Mouse (Mus musculus) heart, postnatal 14 days (tissue): ENCODE measurements around the gene Slpi. TPM values are rescaled to one million over a fixed set of nuclear protein-coding genes. Genes with fewer than 3 reads are reported as not detected.
"Not testable (repeated sequence)": the region's sequence is repeated elsewhere in the genome, so short reads cannot be mapped to it uniquely, and the experiment has no call there.

ENCODE experiments used
- DNase-seq, 2 experiments: peaks; one replicate each; pipeline ENCODE4 v3.0.0; 2021 to 2022
- intact Hi-C: fragments of 180-260 bp; cut with DNase I; formaldehyde crosslinking; loops from one replicate; pipeline ENCODE4 v1.15.1; 2025
- microRNA-seq, 2 experiments: library from miRNA; unstranded; fragments of <30 nt; microRNA quantifications; one replicate each; pipeline ENCODE4 v1.2.0; 2021 to 2022
- total RNA-seq, 2 experiments: library from RNA; stranded (reverse); gene quantifications; 2 replicates each; pipeline ENCODE4 v1.2.3; 2021

Slpi gene
- total RNA-seq, 2 experiments from 2014 or later = 1.4 to 3.6 TPM

GRCm38 (mm10) chr2:164347697-164348096, 41.2 kb downstream of the Slpi start:
- intact Hi-C loops = loop anchor here (5.0 kb wide), 1 partner anchor 245 kb away; no protein-coding TSS in a partner anchor
- DNase-seq = not testable (repeated sequence)

DNA sequence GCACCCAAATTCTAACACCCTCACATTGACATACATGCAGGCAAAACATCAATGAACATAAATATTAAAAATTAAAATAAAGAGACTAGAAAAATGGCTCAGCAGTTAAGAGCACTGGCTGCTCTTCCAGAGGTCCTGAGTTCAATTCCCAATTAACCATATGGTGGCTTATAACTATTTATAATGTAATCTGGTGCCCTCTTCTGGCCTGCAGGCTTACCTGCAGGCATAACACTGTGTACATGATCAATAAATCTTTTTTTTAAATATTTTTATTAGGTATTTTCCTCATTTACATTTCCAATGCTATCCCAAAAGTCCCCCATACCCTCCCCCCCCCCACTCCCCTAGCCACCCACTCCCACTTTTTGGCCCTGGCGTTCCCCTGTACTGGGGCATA, 45.2 kb downstream of the Slpi start:
- intact Hi-C loops, DNase-seq: not testable (repeated sequence)

DNA sequence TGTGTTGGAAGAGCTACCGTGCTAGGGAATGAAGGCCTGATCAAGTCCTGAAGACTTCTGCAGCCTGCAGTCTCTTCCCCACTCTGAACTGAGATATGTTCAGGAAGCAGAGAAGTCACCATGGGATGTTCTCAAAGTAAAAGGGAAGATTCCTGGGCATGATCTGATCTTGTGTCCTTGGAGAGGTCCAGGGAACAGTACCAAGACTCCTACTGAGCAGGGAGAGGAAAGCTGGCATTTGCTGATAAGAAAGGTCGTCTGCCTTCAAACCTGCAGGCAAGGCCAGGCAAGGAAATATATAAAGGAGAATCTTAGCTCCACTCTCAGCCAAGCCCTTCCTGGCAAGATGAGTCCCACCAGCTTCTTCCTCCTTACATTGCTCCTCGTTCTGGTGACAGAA, 56.5 kb downstream of the Slpi start, which contains the start of gene Svs5:
Gene Svs5, plus strand, starts transcription at position 301 of the 400 bp plus-strand sequence.
- intact Hi-C loops, DNase-seq: not testable (repeated sequence)

GRCm38 (mm10) chr2:164320983-164321382, 67.9 kb downstream of the Slpi start:
- intact Hi-C loops = no loop called here
- DNase-seq = no peak

GRCm38 (mm10) chr2:164316451-164316850, 72.4 kb downstream of the Slpi start, which contains the start of gene Svs6:
Gene Svs6 (plus strand): TSS chr2:164316751.
- DNase-seq, intact Hi-C loops: not testable (repeated sequence)

GRCm38 (mm10) chr2:164315460-164315859, 73.4 kb downstream of the Slpi start:
- intact Hi-C loops, DNase-seq: not testable (repeated sequence)

GRCm38 (mm10) chr2:164312599-164312998, 76.3 kb downstream of the Slpi start:
- no peak for DNase-seq
- intact Hi-C loops = no loop called here

Small RNAs within 50 kb of the gene (microRNA-seq; reads per million reads assigned to microRNA genes)
- 0 reads per million in 2 experiments for gene Mir7678

Other genes with a start within 250 kb of the Slpi start
- not detected for gene Kcns1, start 218.0 kb downstream of the Slpi start, total RNA-seq
- not detected for gene Wfdc5, start 206.4 kb downstream of the Slpi start, total RNA-seq
- gene Wfdc12, start 198.5 kb downstream of the Slpi start, total RNA-seq = not detected
- gene Wfdc15a, start 189.0 kb downstream of the Slpi start, total RNA-seq = not detected
- gene Wfdc15b, start 167.4 kb downstream of the Slpi start, total RNA-seq = not detected
- gene Svs2, start 150.6 kb downstream of the Slpi start, total RNA-seq = not detected
- not detected for gene Svs3b, start 132.5 kb downstream of the Slpi start, total RNA-seq
- not detected for gene Svs4, start 110.6 kb downstream of the Slpi start, total RNA-seq
- gene Svs3a, start 99.8 kb downstream of the Slpi start, total RNA-seq = not detected
- not detected for gene Svs6, start 72.3 kb downstream of the Slpi start, total RNA-seq
- not detected for gene Svs5, start 56.4 kb downstream of the Slpi start, total RNA-seq
- not detected for gene Rbpjl, start 14.0 kb upstream of the Slpi start, total RNA-seq
- gene Matn4, start 16.1 kb upstream of the Slpi start, total RNA-seq = 1 to 10 TPM; 1.2 to 1.5 TPM
- gene Sdc4, start 54.8 kb upstream of the Slpi start, total RNA-seq = 10 to 100 TPM; 20.0 to 27.0 TPM
- 10 to 100 TPM; 21.2 to 21.9 TPM for gene Sys1, start 67.9 kb upstream of the Slpi start, total RNA-seq
- 1 to 10 TPM; 3.0 to 5.3 TPM for gene Gm20458, start 71.9 kb upstream of the Slpi start, total RNA-seq
- not detected for gene Trp53tg5, start 84.6 kb upstream of the Slpi start, total RNA-seq
- 10 to 100 TPM; 17.9 to 19.0 TPM for gene Dbndd2, start 97.0 kb upstream of the Slpi start, total RNA-seq
- 10 to 100 TPM; 43.1 to 45.9 TPM for gene Pigt, start 108.4 kb upstream of the Slpi start, total RNA-seq
- 10 to 100 TPM in 1 of 2 experiments, not detected in 1; 14.8 TPM for gene Wfdc2, start 173.3 kb upstream of the Slpi start, total RNA-seq
- gene Spint3, start 184.4 kb upstream of the Slpi start, total RNA-seq = not detected
- under 1 TPM; 0.29 to 0.48 TPM for gene Wfdc6a, start 196.4 kb upstream of the Slpi start, total RNA-seq
- gene Eppin, start 204.5 kb upstream of the Slpi start, total RNA-seq = not detected
- not detected for gene Wfdc6b, start 224.4 kb upstream of the Slpi start, total RNA-seq
- not detected for gene Wfdc8, start 224.5 kb upstream of the Slpi start, total RNA-seq
- gene Wfdc16, start 249.7 kb upstream of the Slpi start, total RNA-seq = not detected